Mouse (Mus musculus) limb, embryonic 14.5 days (tissue): ENCODE results near the gene Cbarp. TPM values are rescaled to one million over a fixed set of nuclear protein-coding genes. Genes with fewer than 3 reads are reported as not detected.
A peak's percentile ranks its signal among the peaks of the same experiment; 100 is the strongest.

ENCODE experiments used
- ATAC-seq: fragments of 200-750 bp; cut with Nextera tagmentation; 2 replicates; pipeline ENCODE4 v1.8.0; 2017; ENCODE audit warnings: low read depth, moderate number of reproducible peaks, moderate TSS enrichment; ENCODE audit not compliant: low FRiP score
- DNase-seq: peaks from one replicate; pipeline ENCODE4 v3.0.0-alpha.2; 2015; ENCODE audit warnings: low spot score
- H3K27ac ChIP-seq: fragments of 300-500 bp; sonication (generic); replicated peaks from 2 replicates; pipeline ENCODE4 v1.5.1; 2014; ENCODE audit warnings: low read depth, mild to moderate bottlenecking, low read length, moderate library complexity, mixed read lengths
- H3K27me3 ChIP-seq: fragments of 300-500 bp; sonication (generic); 2 replicates; pipeline ENCODE4 v1.6.1; 2014; ENCODE audit warnings: low read length, mixed read lengths; ENCODE audit not compliant: control insufficient read depth, insufficient read depth
- H3K36me3 ChIP-seq: fragments of 300-500 bp; sonication (generic); 2 replicates; pipeline ENCODE4 v1.6.1; 2014; ENCODE audit warnings: mild to moderate bottlenecking, low read length, moderate library complexity, mixed read lengths; ENCODE audit not compliant: control insufficient read depth, insufficient read depth
- H3K4me1 ChIP-seq: fragments of 300-500 bp; sonication (generic); 2 replicates; pipeline ENCODE4 v1.6.1; 2014; ENCODE audit warnings: antibody characterized with exemption, low read length, mixed read lengths; ENCODE audit not compliant: control insufficient read depth, insufficient read depth
- H3K4me2 ChIP-seq: fragments of 300-500 bp; sonication (generic); replicated peaks from 2 replicates; pipeline ENCODE4 v1.6.1; 2014; ENCODE audit warnings: low read depth, mild to moderate bottlenecking, low read length, moderate library complexity; ENCODE audit not compliant: severe bottlenecking
- H3K4me3 ChIP-seq: fragments of 300-500 bp; sonication (generic); replicated peaks from 2 replicates; pipeline ENCODE4 v1.5.1; 2014; ENCODE audit warnings: low read length
- H3K9ac ChIP-seq: fragments of 300-500 bp; sonication (generic); 2 replicates; pipeline ENCODE4 v1.6.1; 2014; ENCODE audit warnings: mild to moderate bottlenecking, low read depth, low read length, moderate library complexity; ENCODE audit not compliant: severe bottlenecking
- H3K9me3 ChIP-seq: fragments of 300-500 bp; sonication (generic); 2 replicates; pipeline ENCODE4 v1.6.1; 2016; ENCODE audit warnings: low read length; ENCODE audit not compliant: control insufficient read depth
- POLR2A ChIP-seq: fragments of 200-500 bp; IDR thresholded peaks from 2 replicates; pipeline ENCODE4 v1.8.0; 2012; ENCODE audit warnings: inconsistent platforms, mild to moderate bottlenecking, moderate library complexity, borderline replicate concordance; ENCODE audit not compliant: insufficient read depth, insufficient read length; ENCODE audit errors: extremely low read depth
- WGBS: fragments of 180-500 bp; shearing (Covaris S2); extraction: QIAGEN DNeasy Blood & Tissue Kit; methylation state at CpG from one replicate; pipeline ENCODE4 v1.1.7; 2014; 5-methylcytosine and 5-hydroxymethylcytosine counted together
- polyA plus RNA-seq, 2 experiments: library from polyadenylated mRNA; depleted of rRNA in 1 of 2; stranded (reverse) in 1 of 2; unstranded in 1 of 2; fragments of >200 nt; fragmentation: Nextera tagmentation in 1 of 2; extraction: Ambion mirVana in 1 of 2; gene quantifications; 2 replicates each; pipeline versions ENCODE4 v1.2.1 to v1.2.3; 2012 to 2014

The Cbarp gene
- polyA plus RNA-seq, 2 experiments, result 9.3 to 28.9 TPM

- H3K9ac ChIP-seq, result peak overlapping the region; percentile 78
- peaks cover 38% of the 10 kb centered on the region for H3K36me3 ChIP-seq
- peaks cover 22% of the 10 kb centered on the region for H3K4me1 ChIP-seq
- H3K9me3 ChIP-seq, result no peaks in the 10 kb centered on the region
- ATAC-seq (no peak), DNase-seq (no peak)
- H3K4me3 ChIP-seq, result peak overlapping the region; percentile 90
- no peak for TF ChIP-seq POLR2A
- 40% methylated on average over 1 of the region's 1 CpGs for WGBS
- H3K4me2 ChIP-seq, result peak overlapping the region; percentile 95
- H3K27ac ChIP-seq, result no peak overlapping the region
- no peaks in the 10 kb centered on the region for H3K27me3 ChIP-seq
Measured at GRCm38 (mm10) chr10:80117736-80118135, 22.9 kb downstream of the Cbarp start.

GRCm38 (mm10) chr10:80116927-80117691 is 23.5 kb downstream of the Cbarp start:
- H3K27ac ChIP-seq, result 0 out of 2 replicates have a peak overlapping the region, but pooled peaks have one; percentile 55
- no peak for ATAC-seq
- no peaks in the 10 kb centered on the region for H3K27me3 ChIP-seq
- WGBS, result 4% methylated on average over 30 of the region's 30 CpGs
- peak overlapping the region; percentile 78 for H3K9ac ChIP-seq
- H3K4me2 ChIP-seq, result peak overlapping the region; percentile 95
- TF ChIP-seq POLR2A, result no peak
- no peak for DNase-seq
- H3K4me1 ChIP-seq, result peaks cover 22% of the 10 kb centered on the region
- H3K9me3 ChIP-seq, result no peaks in the 10 kb centered on the region
- H3K36me3 ChIP-seq, result peaks cover 36% of the 10 kb centered on the region
- H3K4me3 ChIP-seq, result peak overlapping the region; percentile 90

- WGBS, result under 1% methylated on average over 26 of the region's 27 CpGs
- TF ChIP-seq POLR2A, result no peak
- Histone ChIP-seq H3K4me2 (peak overlapping the region; percentile 95), H3K4me3 (peak overlapping the region; percentile 90), H3K9me3 (no peaks in the 10 kb centered on the region), H3K27ac (peak overlapping the region; percentile 55), H3K27me3 (no peaks in the 10 kb centered on the region), H3K4me1 (peaks cover 22% of the 10 kb centered on the region), H3K36me3 (peaks cover 30% of the 10 kb centered on the region), H3K9ac (peak overlapping the region; percentile 78)
- DNase-seq (no peak), ATAC-seq (no peak)
Measured at GRCm38 (mm10) chr10:80116563-80116926, 24.1 kb downstream of the Cbarp start.

GRCm38 (mm10) chr10:80115944-80116335 is 24.7 kb downstream of the Cbarp start:
- Histone ChIP-seq H3K4me2 (peak overlapping the region; percentile 95), H3K4me3 (peak overlapping the region; percentile 90), H3K27me3 (no peaks in the 10 kb centered on the region), H3K9me3 (no peaks in the 10 kb centered on the region), H3K9ac (peak overlapping the region; percentile 78), H3K36me3 (peaks cover 26% of the 10 kb centered on the region), H3K4me1 (peaks cover 22% of the 10 kb centered on the region), H3K27ac (peak overlapping the region; percentile 55)
- DNase-seq, result no peak
- ATAC-seq, result no peak
- WGBS, result 0% methylated on average over 56 of the region's 63 CpGs
- no peak for TF ChIP-seq POLR2A

GRCm38 (mm10) chr10:80115290-80115943 is 25.2 kb downstream of the Cbarp start, which contains the start of gene Stk11:
Gene Stk11 (plus strand): TSS chr10:80115803.
- under 1% methylated on average over 68 of the region's 70 CpGs for WGBS
- peak; percentile 100 for DNase-seq
- peaks cover 24% of the 10 kb centered on the region for H3K36me3 ChIP-seq
- peak within 1 kb of the TSS; percentile 95 for H3K4me2 ChIP-seq
- peaks cover 22% of the 10 kb centered on the region for H3K4me1 ChIP-seq
- H3K9me3 ChIP-seq, result no peaks in the 10 kb centered on the region
- peak within 1 kb of the TSS; percentile 78 for H3K9ac ChIP-seq
- peak; percentile 73; the same call in 1 of the 2 replicates for TF ChIP-seq POLR2A
- H3K4me3 ChIP-seq, result peak within 1 kb of the TSS; percentile 90
- peak; percentile 97 for ATAC-seq
- no peaks in the 10 kb centered on the region for H3K27me3 ChIP-seq
- H3K27ac ChIP-seq, result peak within 1 kb of the TSS; percentile 73
